Mouse (Mus musculus): Measurements from ENCODE around the gene Tet1. TPM values are rescaled to one million over a fixed set of nuclear protein-coding genes. Genes with fewer than 3 reads are reported as not detected.

The Tet1 gene
- polyA plus RNA-seq, 1 experiment from 2014 or later, result 6.4 TPM

DNA sequence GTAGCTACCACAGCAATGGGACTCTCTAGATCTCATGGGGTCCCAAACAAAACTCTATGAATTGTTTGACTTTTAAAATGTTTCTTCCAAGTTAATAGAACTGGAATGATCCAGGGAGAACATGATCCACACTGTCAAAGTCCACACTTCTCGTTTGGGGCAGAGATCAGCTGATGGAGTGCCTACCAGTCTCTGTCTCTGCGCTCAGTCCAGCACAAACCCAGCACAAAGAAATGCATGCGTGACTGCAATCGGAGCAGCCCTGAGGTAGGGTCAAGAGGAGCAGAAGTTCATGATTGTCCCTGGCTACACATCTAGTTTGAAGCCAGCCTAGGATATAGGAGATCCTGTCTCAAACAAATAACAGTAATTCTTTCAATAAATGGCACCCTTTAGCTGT is 85.4 kb downstream of the Tet1 start:
- Histone ChIP-seq H3K4me2 (replicated peaks; ENCODE audit: low read depth) (no peak overlapping the region), H3K9ac (ENCODE audit: low read length) (no peak overlapping the region), H3K9me3 (ENCODE audit: control insufficient read depth, low read length) (no peaks in the 10 kb centered on the region), H3K36me3 (ENCODE audit: control insufficient read depth, insufficient read depth, low read length) (no peaks in the 10 kb centered on the region), H3K27me3 (ENCODE audit: control insufficient read depth, insufficient read depth, low read length) (no peaks in the 10 kb centered on the region), H3K27ac (replicated peaks) (no peak overlapping the region), H3K4me1 (replicated peaks; ENCODE audit: control insufficient read depth, insufficient read depth) (no peaks in the 10 kb centered on the region), H3K4me3 (ENCODE audit: low read depth, low read length) (no peak overlapping the region)
- TF ChIP-seq CTCF (IDR thresholded peaks at IDR 0.05; ENCODE audit: low read depth) (no peak), EP300 (optimal IDR thresholded peaks at IDR 0.05) (no peak)
- DNase-seq (ENCODE audit: low spot score) (no peak), ATAC-seq (ENCODE audit: low FRiP score, low TSS enrichment) (no peak)
- WGBS, result 86% methylated on average over 4 of the region's 4 CpGs

DNA sequence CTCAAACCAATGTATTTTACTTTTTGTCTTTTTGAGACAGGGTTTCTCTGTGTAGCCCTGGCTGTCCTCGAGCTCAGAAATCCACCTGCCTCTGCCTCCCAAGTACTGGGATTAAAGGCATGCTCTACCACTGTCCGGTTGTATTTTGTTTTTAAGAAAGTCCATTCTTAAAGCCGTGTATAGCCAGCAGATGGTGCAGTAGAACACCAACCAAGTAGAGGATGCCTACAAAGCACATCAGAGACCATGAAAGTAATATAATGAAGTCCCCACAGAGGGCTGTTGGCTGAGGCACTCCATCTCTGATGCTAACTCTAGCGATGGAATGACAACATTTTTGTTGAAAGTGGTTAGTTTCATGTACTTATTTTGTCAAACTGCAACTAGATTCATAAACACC is 98.8 kb downstream of the Tet1 start:
- ATAC-seq (ENCODE audit: low FRiP score, low TSS enrichment), result no peak
- Histone ChIP-seq H3K4me2 (replicated peaks; ENCODE audit: low read depth) (no peak overlapping the region), H3K4me3 (ENCODE audit: low read depth, low read length) (no peak overlapping the region), H3K36me3 (ENCODE audit: control insufficient read depth, insufficient read depth, low read length) (no peaks in the 10 kb centered on the region; the same call in 1 of the 2 replicates), H3K27me3 (ENCODE audit: control insufficient read depth, insufficient read depth, low read length) (no peaks in the 10 kb centered on the region), H3K9ac (ENCODE audit: low read length) (no peak overlapping the region), H3K9me3 (ENCODE audit: control insufficient read depth, low read length) (no peaks in the 10 kb centered on the region), H3K27ac (replicated peaks) (no peak overlapping the region), H3K4me1 (replicated peaks; ENCODE audit: control insufficient read depth, insufficient read depth) (no peaks in the 10 kb centered on the region)
- DNase-seq (ENCODE audit: low spot score), result no peak
- TF ChIP-seq CTCF (IDR thresholded peaks at IDR 0.05; ENCODE audit: low read depth), result peak; percentile 59
- TF ChIP-seq EP300 (optimal IDR thresholded peaks at IDR 0.05), result no peak
- WGBS, result 75% methylated on average over 4 of the region's 4 CpGs

DNA sequence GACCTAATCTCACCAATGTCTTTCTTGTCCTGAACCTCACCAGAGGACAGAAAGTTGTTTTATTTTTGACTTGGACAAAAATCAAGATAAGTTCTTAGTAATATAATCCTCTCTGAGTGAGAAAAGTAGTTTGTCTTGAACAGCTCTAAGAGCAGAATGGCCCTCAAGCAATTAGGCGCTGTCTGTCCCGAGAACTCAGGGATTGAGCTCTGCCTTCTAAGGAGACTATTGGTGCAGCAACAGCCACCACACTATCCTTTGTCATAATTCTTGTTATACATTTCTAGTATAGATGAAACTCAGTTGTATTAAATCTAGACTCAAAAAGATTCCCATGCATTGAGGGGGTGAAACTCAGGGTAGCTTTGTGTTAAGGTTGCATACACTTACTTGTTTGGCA is 100.0 kb downstream of the Tet1 start:
- no peaks in the 10 kb centered on the region for H3K4me1 ChIP-seq (replicated peaks; ENCODE audit: control insufficient read depth, insufficient read depth)
- 95% methylated on average over 2 of the region's 2 CpGs for WGBS
- no peak overlapping the region for H3K27ac ChIP-seq (replicated peaks)
- H3K4me3 ChIP-seq (ENCODE audit: low read depth, low read length), result no peak overlapping the region
- H3K36me3 ChIP-seq (ENCODE audit: control insufficient read depth, insufficient read depth, low read length), result no peaks in the 10 kb centered on the region; the same call in 1 of the 2 replicates
- DNase-seq (ENCODE audit: low spot score) (no peak), ATAC-seq (ENCODE audit: low FRiP score, low TSS enrichment) (no peak)
- no peaks in the 10 kb centered on the region for H3K27me3 ChIP-seq (ENCODE audit: control insufficient read depth, insufficient read depth, low read length)
- no peak overlapping the region for H3K9ac ChIP-seq (ENCODE audit: low read length)
- no peaks in the 10 kb centered on the region for H3K9me3 ChIP-seq (ENCODE audit: control insufficient read depth, low read length)
- H3K4me2 ChIP-seq (replicated peaks; ENCODE audit: low read depth), result no peak overlapping the region
- no peak for TF ChIP-seq EP300 (optimal IDR thresholded peaks at IDR 0.05)
- no peak for TF ChIP-seq CTCF (IDR thresholded peaks at IDR 0.05; ENCODE audit: low read depth)

DNA sequence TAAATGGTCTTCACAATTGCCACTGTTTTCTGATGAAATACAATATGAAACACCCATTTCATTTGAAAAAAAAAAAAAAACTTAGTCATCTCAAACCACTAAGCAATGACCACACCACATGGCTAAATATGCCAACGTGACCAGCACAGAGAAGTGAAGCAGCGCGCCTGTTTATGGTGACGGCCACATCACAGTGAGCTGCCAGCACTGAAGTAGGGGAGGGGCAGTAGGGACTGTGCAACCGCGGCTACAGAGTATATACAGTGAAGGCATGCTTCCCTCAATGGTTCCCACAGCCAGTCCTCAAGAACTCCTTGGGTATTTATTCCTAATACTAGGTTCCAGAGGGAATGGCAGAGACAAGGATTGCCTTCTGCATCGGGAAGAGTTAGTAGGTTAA is 100.5 kb downstream of the Tet1 start:
- WGBS, result 89% methylated on average over 7 of the region's 7 CpGs
- DNase-seq (ENCODE audit: low spot score) (no peak), ATAC-seq (ENCODE audit: low FRiP score, low TSS enrichment) (no peak)
- no peak overlapping the region for H3K4me3 ChIP-seq (ENCODE audit: low read depth, low read length)
- no peaks in the 10 kb centered on the region for H3K4me1 ChIP-seq (replicated peaks; ENCODE audit: control insufficient read depth, insufficient read depth)
- no peak overlapping the region for H3K27ac ChIP-seq (replicated peaks)
- TF ChIP-seq CTCF (IDR thresholded peaks at IDR 0.05; ENCODE audit: low read depth), result no peak
- no peak for TF ChIP-seq EP300 (optimal IDR thresholded peaks at IDR 0.05)
- H3K36me3 ChIP-seq (ENCODE audit: control insufficient read depth, insufficient read depth, low read length), result no peaks in the 10 kb centered on the region; the same call in 1 of the 2 replicates
- no peak overlapping the region for H3K9ac ChIP-seq (ENCODE audit: low read length)
- H3K4me2 ChIP-seq (replicated peaks; ENCODE audit: low read depth), result no peak overlapping the region
- H3K27me3 ChIP-seq (ENCODE audit: control insufficient read depth, insufficient read depth, low read length), result no peaks in the 10 kb centered on the region
- no peaks in the 10 kb centered on the region for H3K9me3 ChIP-seq (ENCODE audit: control insufficient read depth, low read length)

DNA sequence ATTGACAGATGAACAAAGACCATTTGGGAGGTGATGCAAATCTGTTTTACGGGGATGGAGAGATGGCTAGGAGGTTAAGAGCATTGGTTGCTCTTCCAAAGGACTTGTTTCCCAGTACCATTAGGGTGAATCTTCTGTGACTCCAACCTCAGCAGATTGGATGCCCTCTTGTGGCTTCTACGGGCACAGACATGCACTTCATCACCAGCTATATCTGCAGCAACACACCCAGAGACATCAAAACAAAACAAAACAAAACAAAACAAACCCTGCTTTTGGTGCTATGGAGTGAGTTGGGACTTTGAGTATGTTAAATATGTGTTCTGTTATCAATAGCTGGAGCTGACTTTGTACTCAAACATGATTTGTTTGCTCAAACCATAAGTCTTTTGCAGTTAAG is 104.7 kb downstream of the Tet1 start:
- Histone ChIP-seq H3K4me1 (replicated peaks; ENCODE audit: control insufficient read depth, insufficient read depth) (no peaks in the 10 kb centered on the region), H3K27me3 (ENCODE audit: control insufficient read depth, insufficient read depth, low read length) (no peaks in the 10 kb centered on the region), H3K4me2 (replicated peaks; ENCODE audit: low read depth) (no peak overlapping the region), H3K9ac (ENCODE audit: low read length) (no peak overlapping the region), H3K27ac (replicated peaks) (no peak overlapping the region), H3K9me3 (ENCODE audit: control insufficient read depth, low read length) (no peaks in the 10 kb centered on the region), H3K4me3 (ENCODE audit: low read depth, low read length) (no peak overlapping the region), H3K36me3 (ENCODE audit: control insufficient read depth, insufficient read depth, low read length) (no peaks in the 10 kb centered on the region)
- 88% methylated on average over 2 of the region's 2 CpGs for WGBS
- peak; percentile 17 for DNase-seq (ENCODE audit: low spot score)
- ATAC-seq (ENCODE audit: low FRiP score, low TSS enrichment), result no peak
- no peak for TF ChIP-seq EP300 (optimal IDR thresholded peaks at IDR 0.05)
- TF ChIP-seq CTCF (IDR thresholded peaks at IDR 0.05; ENCODE audit: low read depth), result peak; percentile 59

DNA sequence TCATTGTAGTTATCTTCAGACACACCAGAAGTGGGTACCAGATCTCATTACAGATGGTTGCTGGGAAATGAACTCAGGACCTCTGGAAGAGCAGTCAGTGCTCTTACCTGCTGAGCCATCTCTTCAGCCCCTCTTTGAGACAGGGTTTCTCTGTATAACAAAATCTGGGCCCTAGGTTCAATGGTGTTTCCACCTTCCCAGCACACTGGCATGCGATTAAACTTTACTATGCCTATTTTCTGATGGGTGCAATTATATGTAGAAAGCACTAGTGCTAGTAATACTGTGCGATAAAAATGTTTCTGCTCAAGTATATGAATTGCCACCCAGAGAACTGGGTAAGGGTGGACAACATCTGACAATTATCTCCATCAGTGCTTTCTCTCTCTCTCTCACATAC is 105.5 kb downstream of the Tet1 start:
- Histone ChIP-seq H3K9ac (ENCODE audit: low read length) (no peak overlapping the region), H3K27ac (replicated peaks) (no peak overlapping the region), H3K36me3 (ENCODE audit: control insufficient read depth, insufficient read depth, low read length) (no peaks in the 10 kb centered on the region), H3K9me3 (ENCODE audit: control insufficient read depth, low read length) (no peaks in the 10 kb centered on the region), H3K4me1 (replicated peaks; ENCODE audit: control insufficient read depth, insufficient read depth) (no peaks in the 10 kb centered on the region), H3K4me2 (replicated peaks; ENCODE audit: low read depth) (no peak overlapping the region), H3K4me3 (ENCODE audit: low read depth, low read length) (no peak overlapping the region), H3K27me3 (ENCODE audit: control insufficient read depth, insufficient read depth, low read length) (no peaks in the 10 kb centered on the region)
- ATAC-seq (ENCODE audit: low FRiP score, low TSS enrichment) (no peak), DNase-seq (ENCODE audit: low spot score) (no peak)
- TF ChIP-seq CTCF (IDR thresholded peaks at IDR 0.05; ENCODE audit: low read depth) (no peak), EP300 (optimal IDR thresholded peaks at IDR 0.05) (no peak)
- 99% methylated on average over 2 of the region's 2 CpGs for WGBS
